Mouse (Mus musculus) gastrocnemius, adult 2 months (tissue): Measurements from ENCODE around the gene Spry1. TPM values are rescaled to one million over a fixed set of nuclear protein-coding genes. Genes with fewer than 3 reads are reported as not detected.

Experiments used
- DNase-seq: peaks from one replicate; pipeline ENCODE4 v3.0.0; 2022
- H3K27ac ChIP-seq: fragments of 200-600 bp; 2 replicates; pipeline ENCODE4 v1.8.1; 2022; ENCODE audit warnings: mild to moderate bottlenecking
- H3K4me3 ChIP-seq: fragments of 200-600 bp; 2 replicates; pipeline ENCODE4 v1.8.1; 2022; ENCODE audit warnings: mild to moderate bottlenecking, moderate library complexity
- CTCF ChIP-seq: fragments of 200-600 bp; IDR thresholded peaks from 2 replicates; pipeline ENCODE4 v1.8.1; 2022; ENCODE audit warnings: antibody characterized with exemption, mild to moderate bottlenecking, moderate library complexity
- intact Hi-C: fragments of 180-260 bp; cut with DNase I; formaldehyde crosslinking; loops from one replicate; pipeline ENCODE4 v1.15.1; 2025
- total RNA-seq, 2 experiments: library from RNA; stranded (reverse); gene quantifications; 2 replicates each; pipeline ENCODE4 v1.2.3; 2021

Spry1 gene
- total RNA-seq, 2 experiments from 2014 or later = 12.3 to 21.8 TPM

GRCm38 (mm10) chr3:37614878-37615650 is 24.7 kb upstream of the Spry1 start:
- no peak for DNase-seq
- no peak for TF ChIP-seq CTCF
- H3K4me3 ChIP-seq = no peak overlapping the region
- H3K27ac ChIP-seq = no peak overlapping the region
- intact Hi-C loops = no loop called here

- intact Hi-C loops = no loop called here
- no peak for TF ChIP-seq CTCF
- peak overlapping the region; percentile 29 for H3K4me3 ChIP-seq
- H3K27ac ChIP-seq = peak overlapping the region; percentile 81
- DNase-seq = no peak
These were observed 22.9 kb upstream of the Spry1 start for GRCm38 (mm10) chr3:37616586-37617547.

GRCm38 (mm10) chr3:37632246-37632645 is 7.5 kb upstream of the Spry1 start:
- Histone ChIP-seq H3K27ac (no peak overlapping the region), H3K4me3 (no peak overlapping the region)
- intact Hi-C loops = no loop called here
- no peak for DNase-seq
- no peak for TF ChIP-seq CTCF

- no peak for TF ChIP-seq CTCF
- no peak overlapping the region for H3K4me3 ChIP-seq
- H3K27ac ChIP-seq = no peak overlapping the region
- DNase-seq = no peak
- intact Hi-C loops = no loop called here
These were observed 7.0 kb upstream of the Spry1 start for GRCm38 (mm10) chr3:37632751-37633150.

GRCm38 (mm10) chr3:37634648-37635047 is 5.1 kb upstream of the Spry1 start:
- no peak overlapping the region for H3K4me3 ChIP-seq
- TF ChIP-seq CTCF = peak; percentile 78
- DNase-seq = no peak
- H3K27ac ChIP-seq = no peak overlapping the region
- intact Hi-C loops = loop anchor here (5.0 kb wide), 1 partner anchor 157 kb away; no protein-coding TSS in a partner anchor

- no peak for DNase-seq
- intact Hi-C loops = loop anchor here (5.0 kb wide), 1 partner anchor 160 kb away; no protein-coding TSS in a partner anchor
- TF ChIP-seq CTCF = no peak
- Histone ChIP-seq H3K4me3 (no peak overlapping the region), H3K27ac (no peak overlapping the region)
These were observed 2.8 kb upstream of the Spry1 start for GRCm38 (mm10) chr3:37636921-37637320.

- no peak for TF ChIP-seq CTCF
- Histone ChIP-seq H3K4me3 (peak overlapping the region; percentile 84), H3K27ac (peak overlapping the region; percentile 90)
- peak; percentile 75 for DNase-seq
- intact Hi-C loops = loop anchor here (2.0 to 5.0 kb wide), 4 partner anchors 127 to 562 kb away; no protein-coding TSS in a partner anchor
These were observed 495 bp downstream of the Spry1 start for GRCm38 (mm10) chr3:37640162-37640721.

GRCm38 (mm10) chr3:37640810-37641209 is 1.1 kb downstream of the Spry1 start:
- intact Hi-C loops = loop anchor here (2.0 to 5.0 kb wide), 4 partner anchors 126 to 561 kb away; no protein-coding TSS in a partner anchor

GRCm38 (mm10) chr3:37641796-37642680 is 2.3 kb downstream of the Spry1 start:
- intact Hi-C loops = loop anchor here (1.0 to 5.0 kb wide), 6 partner anchors 125 to 560 kb away; no protein-coding TSS in a partner anchor
- H3K27ac ChIP-seq = peak overlapping the region; percentile 92
- TF ChIP-seq CTCF = no peak
- peak overlapping the region; percentile 84 for H3K4me3 ChIP-seq
- DNase-seq = peak; percentile 45

More at GRCm38 (mm10) chr3:37640810-37641209, 1.1 kb downstream of the Spry1 start:
- DNase-seq = peak; percentile 88
- peak; percentile 89 for TF ChIP-seq CTCF
- Histone ChIP-seq H3K27ac (peak overlapping the region; percentile 92), H3K4me3 (peak overlapping the region; percentile 84)

- intact Hi-C loops = loop anchor here (1.0 to 5.0 kb wide), 5 partner anchors 125 to 560 kb away; no protein-coding TSS in a partner anchor
- peak overlapping the region; percentile 92 for H3K27ac ChIP-seq
These were observed 3.0 kb downstream of the Spry1 start for GRCm38 (mm10) chr3:37642681-37643214.

GRCm38 (mm10) chr3:37643411-37643810 is 3.7 kb downstream of the Spry1 start:
- DNase-seq = no peak
- TF ChIP-seq CTCF = no peak
- H3K27ac ChIP-seq = peak overlapping the region; percentile 92
- intact Hi-C loops = loop anchor here (2.0 to 5.0 kb wide), 4 partner anchors 124 to 559 kb away; no protein-coding TSS in a partner anchor
- peak overlapping the region; percentile 84 for H3K4me3 ChIP-seq

More at GRCm38 (mm10) chr3:37642681-37643214, 3.0 kb downstream of the Spry1 start:
- peak overlapping the region; percentile 84 for H3K4me3 ChIP-seq
- DNase-seq = peak; percentile 82
- TF ChIP-seq CTCF = no peak
